Mouse (Mus musculus) megakaryocyte, embryonic 14.5 days (primary cell): ENCODE measurements around the gene Tha1. TPM values are rescaled to one million over a fixed set of nuclear protein-coding genes. Genes with fewer than 3 reads are reported as not detected.
A peak's percentile ranks its signal among the peaks of the same experiment; 100 is the strongest.

Experiments
- H3K27me3 ChIP-seq: replicated peaks from 2 replicates; pipeline ENCODE3; 2012; ENCODE audit warnings: inconsistent platforms
- H3K36me3 ChIP-seq: replicated peaks from 2 replicates; pipeline ENCODE3; 2012; ENCODE audit warnings: low read length, inconsistent platforms, mixed read lengths
- H3K4me1 ChIP-seq: 2 replicates; pipeline ENCODE4 v1.6.1; 2012; ENCODE audit warnings: inconsistent platforms
- H3K4me3 ChIP-seq: replicated peaks from 2 replicates; pipeline ENCODE3; 2012; ENCODE audit warnings: moderate library complexity, mild to moderate bottlenecking, inconsistent platforms
- H3K9me3 ChIP-seq: 2 replicates; pipeline ENCODE4 v1.6.1; 2012; ENCODE audit warnings: inconsistent platforms
- FLI1 ChIP-seq: IDR thresholded peaks from 2 replicates; pipeline ENCODE4 v1.6.1; 2012; ENCODE audit warnings: low read length, inconsistent platforms, mixed read lengths
- GATA1 ChIP-seq: IDR thresholded peaks from 3 replicates; pipeline ENCODE4 v1.6.1; 2012; ENCODE audit warnings: mixed read lengths, low read length, inconsistent platforms, borderline replicate concordance
- polyA plus RNA-seq: library from polyadenylated mRNA; stranded (reverse); fragments of >175 nt; gene quantifications from 2 replicates; pipeline ENCODE4 v1.2.3, GENCODE M21; 2012; ENCODE audit warnings: low replicate concordance; ENCODE audit not compliant: insufficient read depth

Tha1 gene
- polyA plus RNA-seq, 1 experiment, result 6.4 TPM

DNA sequence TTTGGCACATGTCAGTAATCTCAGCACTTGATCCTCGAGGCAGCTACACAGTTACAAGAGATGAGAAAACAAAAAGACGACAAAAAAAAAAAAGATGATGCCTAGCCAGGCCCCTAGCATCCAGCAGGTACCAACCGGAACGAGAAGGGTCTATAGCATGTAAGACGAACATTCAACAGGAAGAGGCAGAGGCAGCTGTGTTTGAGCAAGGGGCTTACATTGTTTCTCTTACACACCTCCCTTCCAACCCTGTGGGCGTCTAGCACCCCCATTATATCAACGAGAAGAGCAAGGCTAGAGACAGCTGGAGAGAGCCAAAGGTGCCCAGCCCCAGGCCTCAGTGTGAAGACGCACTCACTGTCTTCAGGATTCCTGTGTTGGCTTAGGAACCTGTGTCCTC, 46.4 kb downstream of the Tha1 start:
- TF ChIP-seq GATA1 (no peak), FLI1 (no peak)
- Histone ChIP-seq H3K9me3 (no peaks in the 10 kb centered on the region), H3K4me3 (no peak overlapping the region), H3K27me3 (peaks cover 32% of the 10 kb centered on the region), H3K4me1 (peaks cover 92% of the 10 kb centered on the region), H3K36me3 (peaks cover 20% of the 10 kb centered on the region)

DNA sequence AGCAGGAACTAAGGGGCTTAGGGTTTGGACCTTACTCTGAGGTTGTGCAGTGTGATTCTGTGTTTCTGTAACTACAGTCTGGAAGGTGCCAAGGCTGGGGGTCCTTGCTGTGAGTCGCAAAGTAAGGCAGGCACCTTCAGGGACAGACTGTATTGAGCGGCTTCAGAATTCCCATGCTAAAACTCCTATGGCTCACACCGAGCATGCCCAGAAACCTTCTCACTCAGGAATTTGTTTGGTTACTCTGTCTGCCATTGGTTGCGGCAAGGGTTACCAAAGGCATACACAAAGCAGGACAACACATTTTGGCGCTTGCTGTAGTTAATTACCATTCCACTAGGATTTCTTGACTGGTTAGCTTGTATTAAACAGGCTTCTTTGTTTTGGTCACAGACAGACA, 47.1 kb downstream of the Tha1 start:
- Histone ChIP-seq H3K4me1 (peaks cover 92% of the 10 kb centered on the region), H3K27me3 (peaks cover 32% of the 10 kb centered on the region), H3K9me3 (no peaks in the 10 kb centered on the region), H3K36me3 (peaks cover 28% of the 10 kb centered on the region), H3K4me3 (no peak overlapping the region)
- TF ChIP-seq FLI1, result no peak
- no peak for TF ChIP-seq GATA1

DNA sequence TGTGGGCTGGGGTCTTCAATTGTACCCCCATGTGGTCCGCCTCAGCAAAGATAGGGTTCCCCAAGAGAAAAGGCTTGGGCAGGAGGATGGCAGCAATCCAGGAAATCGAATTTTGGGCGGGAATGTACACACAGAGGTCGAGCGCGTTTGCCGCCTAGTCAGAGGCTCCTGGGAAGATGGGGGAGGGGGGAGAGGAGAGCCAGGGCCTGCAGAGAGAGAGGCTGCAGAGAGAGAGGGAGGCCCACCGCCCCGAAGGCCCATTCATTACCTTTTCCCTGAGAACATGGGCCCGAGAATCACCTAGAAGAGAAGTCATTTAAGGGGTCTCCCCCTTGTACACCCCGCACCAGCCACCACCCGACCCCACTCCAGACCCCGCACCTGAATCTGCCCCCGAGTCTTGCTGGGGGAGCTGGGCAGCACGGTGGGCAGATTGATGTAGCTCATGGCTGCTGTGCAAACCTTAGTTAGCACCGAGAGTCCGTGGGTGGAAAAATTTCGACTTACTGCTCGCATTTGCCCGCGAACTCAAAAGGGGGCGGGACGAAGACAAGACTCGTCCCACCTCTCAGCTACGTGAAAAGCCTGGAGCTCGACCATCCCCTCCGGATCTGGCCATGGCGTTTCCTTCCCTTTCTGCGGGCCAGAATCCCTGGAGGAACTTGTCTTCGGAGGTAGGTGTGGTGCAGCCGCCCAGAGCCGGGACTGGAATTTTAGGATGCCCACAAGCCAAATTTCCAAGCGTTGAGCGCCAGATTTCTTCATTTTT, 47.8 kb downstream of the Tha1 start, which contains the start of the genes Afmid and Tk1:
Gene Afmid, plus strand, starts transcription at position 592 of the 769 bp plus-strand sequence.
Gene Tk1, minus strand, starts transcription at position 760 of the 769 bp plus-strand sequence.
- Histone ChIP-seq H3K9me3 (no peaks in the 10 kb centered on the region), H3K27me3 (peaks cover 29% of the 10 kb centered on the region), H3K4me1 (peaks cover 88% of the 10 kb centered on the region), H3K36me3 (peaks cover 33% of the 10 kb centered on the region), H3K4me3 (peak within 1 kb of the TSS; percentile 90)
- TF ChIP-seq GATA1 (no peak), FLI1 (no peak; the same call in 1 of the 2 replicates)

DNA sequence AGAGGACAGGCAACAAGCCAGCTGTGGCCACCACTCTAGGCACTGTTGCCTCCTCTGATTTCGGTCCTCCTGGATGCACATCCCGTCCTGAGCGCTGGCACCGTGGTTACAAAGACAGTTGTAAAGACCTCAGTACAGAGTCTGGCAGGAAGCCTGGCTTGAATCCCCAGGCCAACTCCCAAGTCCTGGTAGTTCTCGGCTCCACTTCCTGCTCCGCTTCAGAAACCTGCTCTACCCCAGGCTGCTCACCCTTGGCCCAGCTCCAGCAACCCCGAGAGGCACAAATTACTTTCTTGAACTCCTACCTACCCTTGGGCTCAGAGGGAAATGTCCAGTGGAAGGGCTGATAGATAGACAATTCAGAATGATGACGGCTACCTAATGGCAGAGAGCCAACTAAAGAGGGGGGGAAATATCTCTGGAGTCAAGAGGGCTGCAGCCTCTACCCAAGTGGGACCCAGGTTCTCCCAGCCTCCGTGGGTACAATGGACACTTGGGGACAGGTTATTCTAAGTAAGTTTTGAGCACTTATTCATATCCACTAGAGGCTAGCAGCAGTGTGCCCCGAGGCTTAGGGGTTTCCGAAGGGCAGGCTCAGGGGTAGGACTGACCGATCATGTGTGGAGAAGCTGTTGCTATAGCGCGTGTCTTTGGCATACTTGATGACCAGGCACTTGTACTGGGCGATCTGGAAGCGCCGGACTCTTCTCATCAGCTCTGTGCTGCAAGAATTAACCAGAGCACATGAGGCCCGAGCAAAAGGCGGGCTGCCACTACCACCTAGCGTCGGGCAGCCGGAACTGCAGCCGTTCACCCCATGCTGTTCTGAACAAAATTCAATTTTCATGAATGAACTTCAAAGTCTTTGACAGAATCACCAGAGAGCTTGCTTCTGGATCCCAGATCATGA, 49.0 kb downstream of the Tha1 start:
- peaks cover 45% of the 10 kb centered on the region for H3K36me3 ChIP-seq
- H3K4me1 ChIP-seq, result peaks cover 76% of the 10 kb centered on the region
- H3K9me3 ChIP-seq, result no peaks in the 10 kb centered on the region
- H3K4me3 ChIP-seq, result peak overlapping the region; percentile 90
- peaks cover 26% of the 10 kb centered on the region for H3K27me3 ChIP-seq
- no peak for TF ChIP-seq GATA1
- TF ChIP-seq FLI1, result no peak

DNA sequence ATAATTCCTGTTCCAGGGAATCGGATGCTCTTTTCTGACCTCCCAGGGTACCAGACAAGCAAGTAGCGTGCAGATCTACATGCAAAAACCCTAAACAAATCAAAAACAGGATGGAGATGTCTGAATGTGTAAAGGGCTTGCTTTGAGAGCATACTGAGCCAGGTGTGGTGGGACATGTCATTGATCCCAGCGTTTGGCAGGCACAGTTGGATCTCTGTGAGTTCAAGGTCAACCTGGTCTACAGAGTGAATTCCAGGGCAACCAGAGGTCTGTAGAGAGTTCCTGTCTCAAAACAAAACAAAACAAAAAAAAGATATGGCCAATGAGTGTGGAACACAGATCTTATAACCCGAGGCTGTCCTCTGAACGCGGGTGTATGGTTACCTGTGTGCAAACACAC, 49.9 kb downstream of the Tha1 start:
- TF ChIP-seq FLI1 (no peak), GATA1 (no peak)
- H3K4me3 ChIP-seq, result no peak overlapping the region

DNA sequence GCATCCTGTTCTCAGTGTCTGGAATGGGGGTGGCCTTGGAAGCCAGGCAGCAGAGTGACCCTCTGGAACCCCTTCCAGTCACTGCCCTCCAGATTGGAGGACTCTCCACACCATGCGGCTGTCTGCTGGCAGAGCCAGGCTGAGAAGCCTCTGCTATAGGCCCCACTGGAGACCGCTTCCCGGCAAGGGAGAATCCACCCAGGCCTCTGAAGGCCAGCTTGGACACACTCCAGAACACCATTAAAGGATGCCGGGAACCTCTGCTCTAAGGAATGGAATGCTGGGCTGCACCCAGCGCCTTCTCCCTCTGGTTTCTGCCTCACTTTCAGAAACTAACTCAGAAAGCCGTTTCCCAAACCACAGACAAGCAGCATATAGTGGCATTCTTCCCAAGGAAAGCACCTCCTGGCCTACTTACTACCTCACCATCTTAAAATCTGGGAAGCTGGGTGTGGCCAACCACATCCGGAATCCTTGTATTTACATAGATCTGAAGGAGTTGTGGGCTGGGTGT, 50.5 kb downstream of the Tha1 start:
- TF ChIP-seq GATA1 (no peak), FLI1 (no peak)
- Histone ChIP-seq H3K4me1 (peaks cover 60% of the 10 kb centered on the region), H3K4me3 (no peak overlapping the region), H3K27me3 (peaks cover 23% of the 10 kb centered on the region), H3K36me3 (peaks cover 60% of the 10 kb centered on the region), H3K9me3 (no peaks in the 10 kb centered on the region)

More for the DNA sequence above, 49.9 kb downstream of the Tha1 start:
- Histone ChIP-seq H3K36me3 (peaks cover 54% of the 10 kb centered on the region), H3K27me3 (peaks cover 26% of the 10 kb centered on the region), H3K4me1 (peaks cover 67% of the 10 kb centered on the region), H3K9me3 (no peaks in the 10 kb centered on the region)

DNA sequence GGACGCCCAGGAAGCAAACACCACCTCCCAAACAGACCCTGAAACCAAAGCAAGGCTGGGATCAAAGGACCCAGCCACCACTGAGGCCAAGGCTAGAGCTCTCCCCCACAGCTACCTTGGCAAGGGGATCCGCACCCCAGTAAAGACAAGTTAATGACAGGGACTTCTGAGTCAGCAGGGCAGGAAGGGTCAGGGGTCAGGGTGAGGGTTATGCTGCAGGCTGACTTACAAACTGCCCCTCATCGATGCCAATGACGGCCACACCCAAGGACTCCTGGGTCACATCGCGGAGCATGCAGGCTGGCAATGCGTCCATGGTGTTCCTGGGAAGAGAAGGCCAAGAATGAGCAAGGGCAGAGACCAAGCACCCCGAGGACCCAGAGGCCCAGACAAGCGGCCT, 51.4 kb downstream of the Tha1 start:
- Histone ChIP-seq H3K9me3 (no peaks in the 10 kb centered on the region), H3K36me3 (peaks cover 69% of the 10 kb centered on the region), H3K4me3 (no peak overlapping the region), H3K4me1 (peaks cover 55% of the 10 kb centered on the region), H3K27me3 (peaks cover 14% of the 10 kb centered on the region)
- TF ChIP-seq GATA1 (no peak), FLI1 (no peak)

DNA sequence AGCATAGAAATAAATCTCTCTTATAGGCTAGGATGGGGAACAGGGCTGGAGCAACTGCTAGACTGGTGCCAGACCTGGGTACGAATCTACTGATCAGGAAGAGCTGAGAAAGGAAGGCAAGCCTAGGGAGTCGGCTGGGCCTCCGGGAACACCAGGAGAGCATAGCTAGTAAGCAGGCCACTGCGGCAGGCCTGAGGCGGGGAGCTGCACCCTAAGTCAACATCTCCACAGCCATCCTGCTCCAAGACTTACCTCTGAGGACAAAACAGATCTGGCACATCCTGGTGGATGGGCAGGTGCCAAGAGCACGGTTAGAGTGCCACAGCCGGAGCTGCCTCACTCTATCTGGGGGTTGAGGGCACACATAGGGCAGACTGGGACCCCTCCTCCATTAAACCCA, 53.1 kb downstream of the Tha1 start:
- Histone ChIP-seq H3K27me3 (peaks cover 2% of the 10 kb centered on the region), H3K4me3 (no peak overlapping the region), H3K9me3 (no peaks in the 10 kb centered on the region), H3K36me3 (peaks cover 84% of the 10 kb centered on the region), H3K4me1 (peaks cover 48% of the 10 kb centered on the region)
- TF ChIP-seq GATA1 (no peak), FLI1 (no peak)

DNA sequence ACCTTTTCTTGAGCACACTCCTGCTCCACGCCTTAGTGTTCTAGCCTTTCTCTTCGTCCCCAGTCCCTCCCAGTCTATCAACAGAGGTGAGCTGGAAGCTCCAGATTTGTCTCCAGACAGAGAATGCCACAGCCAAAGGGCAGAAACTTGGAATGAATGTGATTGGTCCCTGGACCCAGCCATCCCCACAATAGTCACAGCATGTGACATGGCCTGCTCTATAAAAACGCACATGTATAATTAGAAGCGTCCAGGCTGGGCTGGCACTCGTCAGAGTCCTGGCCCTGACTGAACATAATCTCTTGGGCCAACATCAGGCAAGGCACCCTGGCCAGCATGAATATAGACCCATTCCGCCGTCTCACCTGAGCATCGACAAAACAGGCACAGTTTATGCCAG, 54.2 kb downstream of the Tha1 start:
- no peaks in the 10 kb centered on the region for H3K9me3 ChIP-seq
- H3K4me1 ChIP-seq, result peaks cover 48% of the 10 kb centered on the region
- TF ChIP-seq FLI1 (no peak), GATA1 (no peak)
- peaks cover 2% of the 10 kb centered on the region for H3K27me3 ChIP-seq
- no peak overlapping the region for H3K4me3 ChIP-seq
- peaks cover 95% of the 10 kb centered on the region for H3K36me3 ChIP-seq

Other genes starting within 250 kb of the Tha1 start
- 5.7 and 9.3 TPM in 2 replicates for gene Tnrc6c, start 219.2 kb downstream of the Tha1 start, polyA plus RNA-seq
- gene Tmc8, start 91.4 kb downstream of the Tha1 start, polyA plus RNA-seq, result 104 and 477 TPM in 2 replicates
- gene Tmc6, start 91.3 kb downstream of the Tha1 start, polyA plus RNA-seq, result 78.2 and 118 TPM in 2 replicates
- gene 6030468B19Rik, start 75.8 kb downstream of the Tha1 start, polyA plus RNA-seq, result 17.2 and 27.7 TPM in 2 replicates
- gene Gm20708, start 63.8 kb downstream of the Tha1 start, polyA plus RNA-seq, result not detected in 2 replicates
- 89.2 and 120 TPM in 2 replicates for gene Syngr2, start 63.8 kb downstream of the Tha1 start, polyA plus RNA-seq
- 1.8 and 2.6 TPM in 2 replicates for gene Afmid, start 47.6 kb downstream of the Tha1 start, polyA plus RNA-seq
- gene Tk1, start 47.4 kb downstream of the Tha1 start, polyA plus RNA-seq, result 12.9 and 17.2 TPM in 2 replicates
- 58.9 and 69.8 TPM in 2 replicates for gene Birc5, start 24.2 kb downstream of the Tha1 start, polyA plus RNA-seq
- 0.07 TPM in 1 of 2 replicates, not detected in the other for gene Tmem235, start 12.7 kb downstream of the Tha1 start, polyA plus RNA-seq
- 54.8 and 75.2 TPM in 2 replicates for gene Socs3, start 96.6 kb upstream of the Tha1 start, polyA plus RNA-seq
- gene Pgs1, start 112.8 kb upstream of the Tha1 start, polyA plus RNA-seq, result 16.0 and 43.0 TPM in 2 replicates